Mouse (Mus musculus) midbrain, embryonic 13.5 days (tissue): ENCODE results near the gene Lancl3. TPM values are rescaled to one million over a fixed set of nuclear protein-coding genes. Genes with fewer than 3 reads are reported as not detected.

Source experiments
- ATAC-seq: fragments of 200-750 bp; cut with Nextera tagmentation; 2 replicates; pipeline ENCODE4 v1.8.0; 2017; ENCODE audit warnings: mild to moderate bottlenecking, moderate TSS enrichment, moderate library complexity
- H3K27ac ChIP-seq: fragments of 300-500 bp; sonication (generic); 2 replicates; pipeline ENCODE4 v1.5.1; 2015; ENCODE audit warnings: inconsistent platforms, mild to moderate bottlenecking, moderate library complexity
- H3K27me3 ChIP-seq: fragments of 300-500 bp; sonication (generic); 2 replicates; pipeline ENCODE4 v1.6.1; 2015; ENCODE audit warnings: mild to moderate bottlenecking, inconsistent platforms
- H3K36me3 ChIP-seq: fragments of 300-500 bp; sonication (generic); 2 replicates; pipeline ENCODE4 v1.6.1; 2015; ENCODE audit warnings: mild to moderate bottlenecking, inconsistent platforms
- H3K4me1 ChIP-seq: fragments of 300-500 bp; sonication (generic); replicated peaks from 2 replicates; pipeline ENCODE4 v1.6.1; 2015; ENCODE audit warnings: inconsistent platforms
- H3K4me2 ChIP-seq: fragments of 300-500 bp; sonication (generic); replicated peaks from 2 replicates; pipeline ENCODE4 v1.6.1; 2015; ENCODE audit warnings: moderate library complexity, mild to moderate bottlenecking, inconsistent platforms
- H3K4me3 ChIP-seq: fragments of 300-500 bp; sonication (generic); replicated peaks from 2 replicates; pipeline ENCODE4 v1.5.1; 2015; ENCODE audit warnings: mild to moderate bottlenecking, inconsistent platforms
- H3K9ac ChIP-seq: fragments of 300-500 bp; sonication (generic); replicated peaks from 2 replicates; pipeline ENCODE4 v1.6.1; 2015; ENCODE audit warnings: mild to moderate bottlenecking, inconsistent platforms
- H3K9me3 ChIP-seq: fragments of 300-500 bp; sonication (generic); 2 replicates; pipeline ENCODE4 v1.6.1; 2016; ENCODE audit warnings: mild to moderate bottlenecking, inconsistent platforms
- WGBS: fragments of 180-500 bp; shearing (Covaris S2); methylation state at CpG from one replicate; pipeline ENCODE4 v1.1.7; 2015; 5-methylcytosine and 5-hydroxymethylcytosine counted together
- polyA plus RNA-seq: library from polyadenylated mRNA; unstranded; fragments of >200 nt; fragmentation: Nextera tagmentation; extraction: Ambion mirVana; gene quantifications from 2 replicates; pipeline ENCODE4 v1.2.1, GENCODE M21; 2015

The Lancl3 gene
- polyA plus RNA-seq, 1 experiment from 2014 or later = 4.1 TPM

GRCm38 (mm10) chrX:9227105-9227504 lies 27.4 kb downstream of the Lancl3 start:
- Histone ChIP-seq H3K4me2 (no peak overlapping the region), H3K36me3 (no peaks in the 10 kb centered on the region), H3K4me1 (no peaks in the 10 kb centered on the region), H3K4me3 (no peak overlapping the region), H3K9ac (no peak overlapping the region), H3K27ac (no peak overlapping the region), H3K9me3 (no peaks in the 10 kb centered on the region), H3K27me3 (no peaks in the 10 kb centered on the region)
- 83% methylated on average over 2 of the region's 2 CpGs for WGBS
- ATAC-seq = no peak

- Histone ChIP-seq H3K27me3 (no peaks in the 10 kb centered on the region), H3K36me3 (no peaks in the 10 kb centered on the region), H3K9ac (no peak overlapping the region), H3K27ac (no peak overlapping the region), H3K4me3 (no peak overlapping the region), H3K4me1 (peaks cover 10% of the 10 kb centered on the region; the same call in 1 of the 2 replicates), H3K9me3 (no peaks in the 10 kb centered on the region), H3K4me2 (no peak overlapping the region)
- ATAC-seq = no peak
- 85% methylated on average over 5 of the region's 5 CpGs for WGBS
Observed at GRCm38 (mm10) chrX:9240737-9241591, 41.3 kb downstream of the Lancl3 start.

- Histone ChIP-seq H3K27ac (peak overlapping the region; percentile 44), H3K9me3 (no peaks in the 10 kb centered on the region), H3K4me3 (no peak overlapping the region), H3K4me2 (no peak overlapping the region), H3K36me3 (no peaks in the 10 kb centered on the region), H3K9ac (no peak overlapping the region), H3K4me1 (peaks cover 10% of the 10 kb centered on the region; the same call in 1 of the 2 replicates), H3K27me3 (no peaks in the 10 kb centered on the region)
- WGBS = 64% methylated on average over 8 of the region's 8 CpGs
- ATAC-seq = no peak; the same call in 1 of the 2 replicates
Observed at GRCm38 (mm10) chrX:9243381-9243864, 43.7 kb downstream of the Lancl3 start.

GRCm38 (mm10) chrX:9244603-9245336 lies 45.1 kb downstream of the Lancl3 start:
- Histone ChIP-seq H3K9me3 (no peaks in the 10 kb centered on the region), H3K4me2 (no peak overlapping the region), H3K4me1 (peaks cover 13% of the 10 kb centered on the region; the same call in 1 of the 2 replicates), H3K36me3 (no peaks in the 10 kb centered on the region), H3K27me3 (no peaks in the 10 kb centered on the region), H3K9ac (no peak overlapping the region), H3K4me3 (no peak overlapping the region), H3K27ac (peak overlapping the region; percentile 68)
- ATAC-seq = peak; percentile 68
- WGBS = 61% methylated on average over 12 of the region's 12 CpGs

- 0 out of 2 replicates have a peak, but pooled peaks cover 3% of the 10 kb centered on the region for H3K4me1 ChIP-seq
- 49% methylated on average over 5 of the region's 5 CpGs for WGBS
- H3K9me3 ChIP-seq = no peaks in the 10 kb centered on the region
- no peak overlapping the region for H3K9ac ChIP-seq
- no peak overlapping the region for H3K4me2 ChIP-seq
- H3K27ac ChIP-seq = no peak overlapping the region
- no peaks in the 10 kb centered on the region for H3K36me3 ChIP-seq
- peak; percentile 74 for ATAC-seq
- H3K4me3 ChIP-seq = no peak overlapping the region
- no peaks in the 10 kb centered on the region for H3K27me3 ChIP-seq
Observed at GRCm38 (mm10) chrX:9248911-9249310, 49.2 kb downstream of the Lancl3 start.

- no peak overlapping the region for H3K4me2 ChIP-seq
- H3K27ac ChIP-seq = no peak overlapping the region
- H3K36me3 ChIP-seq = no peaks in the 10 kb centered on the region
- no peak overlapping the region for H3K9ac ChIP-seq
- H3K4me1 ChIP-seq = no peaks in the 10 kb centered on the region
- ATAC-seq = no peak
- no peak overlapping the region for H3K4me3 ChIP-seq
- H3K27me3 ChIP-seq = no peaks in the 10 kb centered on the region
- 83% methylated on average over 10 of the region's 10 CpGs for WGBS
- H3K9me3 ChIP-seq = no peaks in the 10 kb centered on the region
Observed at GRCm38 (mm10) chrX:9253990-9254389, 54.3 kb downstream of the Lancl3 start.

- H3K36me3 ChIP-seq = no peaks in the 10 kb centered on the region
- no peak overlapping the region for H3K9ac ChIP-seq
- no peak overlapping the region for H3K4me3 ChIP-seq
- no peak for ATAC-seq
- H3K4me1 ChIP-seq = no peaks in the 10 kb centered on the region
- no peak overlapping the region for H3K4me2 ChIP-seq
- 96% methylated on average over 3 of the region's 3 CpGs for WGBS
- no peak overlapping the region for H3K27ac ChIP-seq
- no peaks in the 10 kb centered on the region for H3K27me3 ChIP-seq
- H3K9me3 ChIP-seq = no peaks in the 10 kb centered on the region
Observed at GRCm38 (mm10) chrX:9254901-9255300, 55.2 kb downstream of the Lancl3 start.

GRCm38 (mm10) chrX:9256766-9257165 lies 57.1 kb downstream of the Lancl3 start, which contains the start of gene Gm14862:
Gene Gm14862 (minus strand): TSS chrX:9256899.
- Histone ChIP-seq H3K27me3 (no peaks in the 10 kb centered on the region), H3K27ac (no peak within 1 kb of the TSS), H3K9ac (no peak within 1 kb of the TSS), H3K4me1 (no peaks in the 10 kb centered on the region), H3K9me3 (no peaks in the 10 kb centered on the region), H3K36me3 (no peaks in the 10 kb centered on the region), H3K4me2 (no peak within 1 kb of the TSS), H3K4me3 (no peak within 1 kb of the TSS)
- ATAC-seq = no peak
- WGBS = 77% methylated on average over 5 of the region's 5 CpGs

GRCm38 (mm10) chrX:9257831-9258230 lies 58.1 kb downstream of the Lancl3 start:
- H3K27ac ChIP-seq = no peak overlapping the region
- no peaks in the 10 kb centered on the region for H3K9me3 ChIP-seq
- WGBS = 96% methylated on average over 7 of the region's 7 CpGs
- no peak for ATAC-seq
- H3K27me3 ChIP-seq = no peaks in the 10 kb centered on the region
- H3K4me2 ChIP-seq = no peak overlapping the region
- H3K9ac ChIP-seq = no peak overlapping the region
- H3K36me3 ChIP-seq = no peaks in the 10 kb centered on the region
- no peaks in the 10 kb centered on the region for H3K4me1 ChIP-seq
- H3K4me3 ChIP-seq = no peak overlapping the region

- Histone ChIP-seq H3K4me2 (no peak overlapping the region), H3K27me3 (no peaks in the 10 kb centered on the region), H3K36me3 (no peaks in the 10 kb centered on the region), H3K9me3 (no peaks in the 10 kb centered on the region), H3K4me3 (no peak overlapping the region), H3K27ac (no peak overlapping the region), H3K4me1 (no peaks in the 10 kb centered on the region), H3K9ac (no peak overlapping the region)
- WGBS = 75% methylated on average over 1 of the region's 1 CpGs
- no peak for ATAC-seq
Observed at GRCm38 (mm10) chrX:9259267-9259666, 59.6 kb downstream of the Lancl3 start.

- no peak overlapping the region for H3K9ac ChIP-seq
- no peak overlapping the region for H3K27ac ChIP-seq
- H3K4me2 ChIP-seq = no peak overlapping the region
- no peaks in the 10 kb centered on the region for H3K9me3 ChIP-seq
- H3K4me3 ChIP-seq = no peak overlapping the region
- no peak for ATAC-seq
- H3K4me1 ChIP-seq = no peaks in the 10 kb centered on the region
- H3K36me3 ChIP-seq = no peaks in the 10 kb centered on the region
- 55% methylated on average over 3 of the region's 3 CpGs for WGBS
- no peaks in the 10 kb centered on the region for H3K27me3 ChIP-seq
Observed at GRCm38 (mm10) chrX:9271112-9271511, 71.4 kb downstream of the Lancl3 start.

- no peaks in the 10 kb centered on the region for H3K36me3 ChIP-seq
- H3K9ac ChIP-seq = 0 out of 2 replicates have a peak overlapping the region, but pooled peaks have one; percentile 23
- no peak; the same call in 1 of the 2 replicates for ATAC-seq
- H3K9me3 ChIP-seq = no peaks in the 10 kb centered on the region
- H3K27me3 ChIP-seq = no peaks in the 10 kb centered on the region
- H3K4me1 ChIP-seq = no peaks in the 10 kb centered on the region
- peak overlapping the region; percentile 56 for H3K4me3 ChIP-seq
- 32% methylated on average over 8 of the region's 8 CpGs for WGBS
- H3K27ac ChIP-seq = no peak overlapping the region
- H3K4me2 ChIP-seq = peak overlapping the region; percentile 54
Observed at GRCm38 (mm10) chrX:9271947-9272459, 72.3 kb downstream of the Lancl3 start.
